Mouse (Mus musculus): ENCODE measurements around the gene Ankar. TPM values are rescaled to one million over a fixed set of nuclear protein-coding genes. Genes with fewer than 3 reads are reported as not detected.

The Ankar gene
- polyA plus RNA-seq, 1 experiment from 2014 or later = not detected

DNA sequence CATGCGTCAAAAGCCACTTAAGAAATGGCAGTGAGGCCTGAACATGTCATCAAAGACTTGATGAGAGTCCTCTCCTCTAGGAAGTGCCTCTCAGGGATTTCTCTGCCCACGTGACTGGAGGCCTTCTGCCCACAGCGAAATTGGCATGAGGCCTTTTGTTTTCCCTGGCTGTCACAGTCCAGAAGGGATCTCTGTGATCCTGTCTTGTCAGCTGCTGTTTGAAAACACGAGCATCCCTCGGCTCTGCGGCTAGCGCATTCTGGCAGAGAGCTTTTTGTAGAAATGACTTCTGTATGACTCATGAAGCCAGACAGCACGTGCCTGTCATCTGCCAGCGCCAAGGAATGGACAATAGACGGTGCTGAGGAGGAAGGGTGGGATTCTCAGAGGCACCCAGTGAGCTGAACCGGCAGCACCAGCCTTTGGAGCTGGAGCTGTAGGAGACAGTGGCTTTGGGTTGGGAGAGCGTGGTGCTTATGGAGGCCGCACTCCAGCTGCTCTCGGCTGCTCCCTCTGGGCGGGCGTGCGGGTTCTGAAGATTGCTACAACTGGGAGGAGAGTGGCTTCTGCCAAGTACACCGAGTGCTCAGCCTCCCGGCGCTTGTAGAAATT lies 106.9 kb downstream of the Ankar start:
- DNase-seq (ENCODE audit: low spot score) = no peak

Other genes with a start within 250 kb of the Ankar start
- gene March4, start 163.6 kb downstream of the Ankar start, polyA plus RNA-seq (2015; fragmentation: Nextera tagmentation; extraction: Ambion mirVana) = not detected in 2 replicates
- gene Smarcal1, start 117.3 kb downstream of the Ankar start, polyA plus RNA-seq (2015; fragmentation: Nextera tagmentation; extraction: Ambion mirVana) = 16.2 and 17.2 TPM in 2 replicates
- gene Rpl37a, start 10.7 kb upstream of the Ankar start, polyA plus RNA-seq (2015; fragmentation: Nextera tagmentation; extraction: Ambion mirVana) = 2,771 and 2,781 TPM in 2 replicates
- gene Igfbp2, start 123.9 kb upstream of the Ankar start, polyA plus RNA-seq (2015; fragmentation: Nextera tagmentation; extraction: Ambion mirVana) = 37.3 and 38.8 TPM in 2 replicates
- gene Igfbp5, start 174.3 kb upstream of the Ankar start, polyA plus RNA-seq (2015; fragmentation: Nextera tagmentation; extraction: Ambion mirVana) = 3.0 and 3.5 TPM in 2 replicates